Mouse (Mus musculus): ENCODE data around the gene Hoxd3.

The Hoxd3 gene

GRCm38 (mm10) chr2:74711721-74712621 lies at the start of gene Hoxd3, which contains the start of gene Hoxd4:
Gene Hoxd3 (plus strand): TSS chr2:74711927.
Gene Hoxd4 (plus strand): TSS chr2:74711929.
- in situ Hi-C loops (cut with MboI, MseI), result loop anchor here in 1 of 2 experiments (10.0 kb wide), 1 partner anchor 873 kb away; no protein-coding TSS in a partner anchor

- in situ Hi-C loops (cut with MboI, MseI), result loop anchor here (5.0 to 25.0 kb wide), 4 partner anchors 86 to 1076 kb away; partner anchors contain the start of genes Chrna1 (in 1 of the 2) and Lnpk (in 1 of the 2)
These were observed 48.3 kb upstream of the Hoxd3 start for GRCm38 (mm10) chr2:74663291-74663925.

GRCm38 (mm10) chr2:74666411-74666810 lies 45.3 kb upstream of the Hoxd3 start:
- in situ Hi-C loops (cut with MboI, MseI), result loop anchor here in 1 of 2 experiments (5.0 to 25.0 kb wide), 2 partner anchors 604 to 1079 kb away; partner anchors contain the start of gene Chrna1

GRCm38 (mm10) chr2:74667191-74667841 lies 44.4 kb upstream of the Hoxd3 start:
- in situ Hi-C loops (cut with MboI, MseI), result loop anchor here in 1 of 2 experiments (5.0 to 25.0 kb wide), 2 partner anchors 605 to 1080 kb away; partner anchors contain the start of gene Chrna1

- in situ Hi-C loops (cut with MboI, MseI), result loop anchor here in 1 of 2 experiments (5.0 to 25.0 kb wide), 2 partner anchors 606 to 1081 kb away; partner anchors contain the start of gene Chrna1
These were observed 43.8 kb upstream of the Hoxd3 start, which contains the start of gene Hoxd13 for GRCm38 (mm10) chr2:74667842-74668357. Gene Hoxd13 (plus strand): TSS chr2:74668310.

GRCm38 (mm10) chr2:74668370-74669229 lies 43.1 kb upstream of the Hoxd3 start:
- in situ Hi-C loops (cut with MboI, MseI), result loop anchor here in 1 of 2 experiments (5.0 to 25.0 kb wide), 2 partner anchors 606 to 1081 kb away; partner anchors contain the start of gene Chrna1

- in situ Hi-C loops (cut with MboI, MseI), result loop anchor here in 1 of 2 experiments (5.0 to 25.0 kb wide), 2 partner anchors 607 to 1082 kb away; partner anchors contain the start of gene Chrna1
These were observed 42.5 kb upstream of the Hoxd3 start for GRCm38 (mm10) chr2:74669230-74669578.

- in situ Hi-C loops (cut with MboI, MseI), result loop anchor here (5.0 to 25.0 kb wide), 4 partner anchors 365 to 1082 kb away; partner anchors contain the start of gene Chrna1 (in 1 of the 2)
These were observed 42.0 kb upstream of the Hoxd3 start for GRCm38 (mm10) chr2:74669650-74670235.

GRCm38 (mm10) chr2:74670632-74671188 lies 41.0 kb upstream of the Hoxd3 start:
- in situ Hi-C loops (cut with MboI, MseI), result loop anchor here (10.0 to 25.0 kb wide), 3 partner anchors 366 to 1083 kb away; partner anchors contain the start of gene Chrna1 (in 1 of the 2)

- in situ Hi-C loops (cut with MboI, MseI), result loop anchor here (10.0 to 25.0 kb wide), 3 partner anchors 367 to 1085 kb away; partner anchors contain the start of gene Chrna1 (in 1 of the 2)
These were observed 39.9 kb upstream of the Hoxd3 start for GRCm38 (mm10) chr2:74671847-74672246.

- in situ Hi-C loops (cut with MboI, MseI), result loop anchor here (10.0 to 25.0 kb wide), 3 partner anchors 368 to 1085 kb away; partner anchors contain the start of gene Chrna1 (in 1 of the 2)
These were observed 39.0 kb upstream of the Hoxd3 start for GRCm38 (mm10) chr2:74672481-74673362.

- in situ Hi-C loops (cut with MboI, MseI), result loop anchor here (10.0 to 25.0 kb wide), 3 partner anchors 369 to 1087 kb away; partner anchors contain the start of gene Chrna1 (in 1 of the 2)
These were observed 37.8 kb upstream of the Hoxd3 start for GRCm38 (mm10) chr2:74673835-74674425.

GRCm38 (mm10) chr2:74674881-74675665 lies 36.7 kb upstream of the Hoxd3 start, which contains the start of gene Hoxd12:
Gene Hoxd12 (plus strand): TSS chr2:74675013.
- in situ Hi-C loops (cut with MboI, MseI), result loop anchor here (5.0 to 25.0 kb wide), 4 partner anchors 370 to 1103 kb away; partner anchors contain the start of gene Chrna1 (in 1 of the 2)

GRCm38 (mm10) chr2:74675666-74676282 lies 36.0 kb upstream of the Hoxd3 start:
- in situ Hi-C loops (cut with MboI, MseI), result loop anchor here (5.0 to 10.0 kb wide), 3 partner anchors 371 to 1103 kb away; no protein-coding TSS in a partner anchor

- in situ Hi-C loops (cut with MboI, MseI), result loop anchor here (5.0 to 10.0 kb wide), 3 partner anchors 372 to 1104 kb away; no protein-coding TSS in a partner anchor
These were observed 35.2 kb upstream of the Hoxd3 start for GRCm38 (mm10) chr2:74676376-74677052.

All from T-helper 17 cell (primary cell).